Mouse (Mus musculus) heart, adult 2 months (tissue): ENCODE results near the gene Zfp276.

Experiments
- CTCF ChIP-seq: fragments of 200-600 bp; IDR thresholded peaks from 2 replicates; pipeline ENCODE4 v1.8.1; 2022; ENCODE audit warnings: antibody characterized with exemption, mild to moderate bottlenecking, moderate library complexity
- EP300 ChIP-seq: fragments of 200-500 bp; IDR thresholded peaks from 2 replicates; pipeline ENCODE4 v1.6.1; 2011; ENCODE audit warnings: low read depth, low read length, control low read depth; ENCODE audit not compliant: insufficient read depth
- POLR2A ChIP-seq: fragments of 200-500 bp; IDR thresholded peaks from 2 replicates; pipeline ENCODE4 v1.6.1; 2011; ENCODE audit warnings: mild to moderate bottlenecking, low read depth, low read length, control low read depth; ENCODE audit not compliant: insufficient read depth

GRCm38 (mm10) chr8:123243053-123243452 is 10.9 kb upstream of the Zfp276 start:
- peak; percentile 17; the same call in 1 of the 2 replicates for TF ChIP-seq CTCF
- no peak for TF ChIP-seq POLR2A
- no peak for TF ChIP-seq EP300
